Mouse (Mus musculus) yolk sac, embryonic 10.5 days (tissue): ENCODE data around the gene Pde4c.

Experiments
- DNase-seq: peaks from one replicate; pipeline ENCODE4 v3.0.0-alpha.2; 2017; ENCODE audit warnings: low spot score

Pde4c gene

DNA sequence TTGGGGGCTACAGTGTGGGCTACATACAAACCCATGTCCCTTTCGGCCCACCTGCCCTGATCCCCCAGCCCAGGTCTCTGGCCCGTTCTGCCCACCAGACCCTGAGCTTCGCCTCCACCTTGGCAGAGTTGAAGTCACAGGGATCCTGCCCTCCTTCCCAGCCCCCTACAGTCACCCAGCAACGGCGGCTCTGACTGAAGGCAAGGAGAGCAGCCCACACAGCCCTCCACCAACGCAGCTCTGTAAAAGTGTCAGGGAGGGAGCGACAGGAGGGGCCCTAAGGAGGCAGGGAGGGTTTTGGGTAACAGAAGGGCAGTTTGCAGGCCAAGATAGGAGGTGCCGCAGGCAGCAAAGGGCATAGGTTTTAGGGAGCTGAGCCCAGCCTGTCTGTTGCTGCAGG, 67.3 kb downstream of the Pde4c start:
- DNase-seq: no peak

DNA sequence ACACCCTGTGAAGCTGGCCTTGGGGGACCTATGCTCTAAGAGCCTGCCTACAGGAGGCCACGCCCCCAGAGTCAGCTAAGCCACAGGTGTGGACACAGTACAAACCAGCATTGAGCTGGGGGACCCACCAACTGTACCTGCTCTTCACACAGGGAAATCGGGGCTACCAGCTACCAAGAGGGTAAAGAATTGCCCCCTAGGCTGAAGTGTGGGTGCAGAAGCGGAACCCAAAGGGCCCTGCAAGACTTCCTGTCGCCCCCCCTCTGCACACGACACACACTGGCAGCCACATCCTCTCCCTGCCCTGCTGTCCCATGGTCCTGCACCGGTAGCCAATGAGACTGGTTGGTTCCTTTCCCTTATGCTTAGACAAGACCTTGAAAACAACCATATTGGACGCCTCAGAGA, 67.8 kb downstream of the Pde4c start:
- no peak for DNase-seq

DNA sequence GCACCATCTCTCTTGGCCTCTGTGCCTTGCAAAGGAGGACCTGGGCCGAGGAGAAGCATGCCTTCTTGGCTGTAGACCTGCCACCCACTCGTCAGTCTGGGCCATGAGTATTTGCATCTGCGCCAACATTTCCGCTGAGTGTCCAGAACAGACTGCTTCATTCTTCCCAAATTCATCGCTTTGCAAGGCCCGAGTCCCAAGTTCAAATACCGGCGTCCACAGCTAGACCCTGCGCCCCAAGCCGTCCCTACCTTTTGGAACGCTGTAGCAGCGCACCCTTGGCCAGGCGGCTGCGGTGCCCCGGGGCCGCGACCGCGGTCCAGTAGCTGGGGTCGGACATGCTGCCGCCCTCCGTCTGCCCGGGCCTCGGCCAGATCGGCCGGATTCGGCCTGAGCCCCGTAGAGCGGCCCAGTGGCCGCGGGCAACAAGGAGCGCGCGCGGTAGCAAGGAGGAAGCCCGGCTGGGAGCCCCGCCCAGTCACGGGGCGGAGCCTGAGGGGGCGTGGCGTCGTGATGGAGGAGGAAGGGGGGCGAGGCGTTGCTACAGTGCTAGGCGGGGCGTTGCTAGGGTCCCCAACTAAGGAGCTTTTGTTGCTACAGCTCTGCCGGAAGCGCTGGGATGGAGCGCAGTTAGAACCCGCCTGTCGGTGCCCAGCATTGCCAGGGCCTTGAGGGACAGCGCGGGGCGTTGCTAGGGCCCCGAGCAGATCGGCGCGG, 68.6 kb downstream of the Pde4c start:
- DNase-seq: peak; percentile 97

DNA sequence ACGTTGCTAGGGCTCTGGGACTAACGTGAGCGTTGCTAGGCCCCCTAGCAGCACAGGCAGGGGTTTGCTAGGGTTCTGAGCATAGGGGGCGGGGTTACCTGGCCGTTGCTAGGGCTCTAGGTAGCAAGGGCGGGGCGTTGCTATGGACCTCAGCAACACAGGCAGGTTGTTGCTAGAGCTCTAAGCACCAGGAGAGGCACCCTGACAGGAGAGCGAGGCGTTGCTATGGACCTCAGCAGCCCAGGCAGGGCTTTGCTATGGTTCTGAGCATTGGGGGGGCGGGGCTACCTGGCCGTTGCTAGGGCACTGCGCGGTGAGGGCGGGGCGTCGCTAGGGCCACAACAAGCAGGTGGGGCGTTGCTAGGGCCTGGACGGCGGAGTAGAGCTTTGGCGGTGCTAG, 69.2 kb downstream of the Pde4c start:
- DNase-seq: peak; percentile 88

DNA sequence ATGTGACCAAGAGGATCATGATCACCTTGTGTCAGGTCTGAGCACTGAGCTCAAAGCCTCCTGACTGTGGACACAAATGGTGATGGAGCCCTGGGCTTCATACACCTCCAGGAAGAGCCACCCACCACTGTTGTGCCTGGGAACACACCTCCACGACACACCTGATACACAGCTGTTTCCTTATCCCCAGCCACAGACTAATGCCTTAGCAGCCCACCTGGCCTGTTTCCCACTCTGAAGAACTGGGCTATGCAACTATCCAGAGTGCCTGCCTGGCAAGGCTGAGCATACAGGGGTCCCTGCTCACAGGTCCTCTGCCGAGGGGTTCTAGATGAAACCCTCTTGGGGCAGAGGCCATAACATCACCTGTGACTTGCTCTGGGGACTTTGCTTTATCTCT, 70.7 kb downstream of the Pde4c start:
- DNase-seq: no peak

DNA sequence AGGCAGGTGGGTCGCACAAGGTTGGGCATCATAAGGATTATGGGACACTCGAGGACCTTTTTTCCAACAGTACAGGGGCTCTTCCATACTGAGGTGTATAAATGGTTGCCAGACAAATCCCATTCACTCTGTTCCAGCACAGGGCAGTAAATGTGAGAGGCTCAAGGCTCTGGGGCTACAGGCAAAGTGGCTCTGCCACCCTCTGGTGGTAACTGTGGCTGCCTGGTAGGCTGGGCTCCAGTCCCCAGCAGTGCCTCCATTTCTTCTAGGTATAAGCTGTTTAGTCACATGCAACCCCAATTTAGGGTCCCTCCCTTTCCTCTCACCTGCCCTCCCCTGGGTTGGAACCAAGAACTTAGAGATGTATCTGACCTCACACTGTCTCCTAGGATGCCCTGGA, 71.8 kb downstream of the Pde4c start:
- DNase-seq: no peak

DNA sequence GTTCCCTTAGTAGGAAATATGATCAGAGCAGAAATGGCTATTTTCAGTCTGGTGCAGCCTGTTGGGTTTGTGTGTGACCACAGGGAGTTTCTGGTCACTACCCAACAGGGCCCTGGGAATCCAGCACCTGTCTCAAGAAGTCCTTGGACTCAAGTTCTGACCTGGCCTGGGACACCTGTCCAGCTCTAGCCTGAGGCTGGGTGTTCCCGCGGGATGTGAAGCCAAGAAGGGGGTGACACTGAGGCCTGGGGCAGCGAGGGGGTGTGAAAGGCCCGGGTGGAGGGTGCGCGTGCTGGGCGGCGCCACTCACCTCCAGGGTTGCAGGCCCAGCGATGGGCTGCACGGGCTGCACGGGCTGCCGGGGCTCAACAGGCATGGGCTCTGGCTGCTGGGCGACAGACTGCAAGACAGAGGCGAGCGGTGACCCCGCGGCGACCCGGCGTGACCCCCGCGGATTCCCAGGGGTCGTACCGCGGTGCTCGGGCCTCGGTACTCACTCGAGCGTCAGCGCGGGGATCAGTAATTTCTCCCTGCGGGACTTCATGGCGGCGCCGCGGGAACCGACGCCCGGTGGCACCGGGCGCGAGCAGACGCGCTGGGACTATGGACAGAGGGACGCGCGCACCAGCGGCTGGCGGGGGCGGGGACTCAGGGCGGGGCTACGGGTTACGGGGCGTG, 73.0 kb downstream of the Pde4c start:
- no peak for DNase-seq

DNA sequence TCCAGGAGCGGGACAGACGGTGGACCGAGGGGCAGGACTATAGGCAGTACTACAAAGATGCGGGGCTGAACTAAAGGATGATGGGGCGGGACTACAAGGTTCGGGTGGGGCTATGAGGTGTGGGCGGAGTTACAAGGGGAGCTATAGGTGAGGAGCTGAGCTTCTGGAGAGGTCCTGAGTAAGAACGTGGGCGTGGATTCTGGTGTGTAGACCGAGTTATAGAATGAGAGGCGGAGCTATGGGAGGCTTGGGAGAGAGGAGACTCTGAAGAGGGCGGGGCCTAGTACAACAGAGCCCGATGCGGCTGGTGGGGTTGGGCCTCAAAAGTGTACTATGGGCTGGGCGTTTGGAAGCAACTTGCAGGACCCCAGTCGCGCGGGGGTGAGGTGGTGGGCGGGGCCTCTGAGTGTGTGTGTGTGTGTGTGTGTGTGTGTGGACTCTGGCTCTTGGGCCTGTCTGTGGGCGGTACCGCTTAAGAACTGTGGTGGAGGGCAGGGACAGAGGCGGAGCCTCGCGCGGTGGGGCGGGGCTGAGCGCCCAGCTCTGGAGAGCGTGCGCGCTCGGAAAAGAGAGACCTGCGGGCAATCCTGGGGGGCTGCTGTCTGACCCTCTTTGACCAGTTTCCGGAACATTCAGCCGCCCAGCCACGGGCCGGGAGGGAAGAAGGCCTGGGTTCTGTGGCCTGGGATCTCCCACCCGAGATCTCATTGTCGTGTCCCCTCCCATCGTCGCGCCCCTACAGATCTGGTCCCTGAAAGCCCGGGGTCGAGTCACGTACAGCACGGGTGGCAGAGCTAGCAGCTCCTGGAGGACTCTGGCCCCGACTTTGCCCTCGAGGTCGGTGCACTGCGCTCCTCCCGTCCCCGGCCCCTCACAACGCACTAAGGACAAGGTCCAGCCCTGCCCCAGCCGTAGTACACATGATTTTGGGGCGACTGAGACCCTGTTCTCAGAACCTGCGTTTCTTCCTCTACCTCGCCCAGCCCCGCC, 73.9 kb downstream of the Pde4c start:
- peak; percentile 97 for DNase-seq

DNA sequence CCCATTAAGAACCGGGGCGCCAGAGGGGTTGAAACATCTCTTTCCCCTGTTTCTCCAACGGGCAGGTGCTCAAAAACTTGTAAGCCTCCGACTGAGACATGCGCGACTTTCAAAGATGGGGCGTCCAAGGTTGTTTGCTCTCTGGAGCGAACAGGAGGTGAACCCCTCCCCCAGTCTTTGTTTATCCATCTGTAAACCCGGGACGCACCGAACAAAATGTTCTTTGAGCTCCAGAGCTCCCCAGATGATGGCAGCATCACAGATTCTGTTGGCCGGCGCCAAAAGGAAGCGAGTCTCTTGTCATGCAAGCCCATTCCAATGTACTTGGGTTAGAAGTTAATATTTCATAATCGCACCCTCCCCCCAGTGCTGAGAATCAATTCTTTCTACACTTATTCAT, 74.8 kb downstream of the Pde4c start:
- no peak for DNase-seq

DNA sequence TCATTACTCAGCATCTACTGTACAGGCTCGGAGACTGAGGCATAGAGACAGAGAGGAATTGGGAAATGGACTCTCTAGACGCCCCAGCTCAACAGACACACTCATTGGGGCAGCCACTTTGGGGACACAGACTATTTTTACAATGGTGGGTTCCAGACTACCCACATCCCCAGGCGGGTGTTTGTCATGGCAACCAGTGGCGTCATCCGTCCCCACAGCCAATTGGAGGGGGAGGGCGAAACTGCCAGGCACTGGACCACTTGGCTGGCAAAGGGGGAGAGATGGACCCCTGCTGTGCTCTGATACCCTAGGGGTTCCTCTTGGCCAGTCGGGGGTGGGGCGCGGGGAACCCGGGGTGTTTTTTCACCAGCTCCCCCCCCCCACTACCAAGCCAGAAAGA, 77.1 kb downstream of the Pde4c start:
- DNase-seq: no peak
